Mouse (Mus musculus) Muller cell, postnatal 12 days (primary cell): ENCODE results near the gene Ugt2b1.
"Not testable (repeated sequence)": the region's sequence is repeated elsewhere in the genome, so short reads cannot be mapped to it uniquely, and the experiment has no call there.

Source experiments
- DNase-seq: peaks from one replicate; pipeline ENCODE4 v3.0.0-alpha.2; 2015; ENCODE audit errors: inconsistent ontology term

Gene Ugt2b1

GRCm38 (mm10) chr5:86926426-86926825, at the start of gene Ugt2b1:
Gene Ugt2b1 (minus strand): TSS chr5:86926530.
- DNase-seq, result no peak

- not testable (repeated sequence) for DNase-seq
Observed at GRCm38 (mm10) chr5:86967271-86967670, 40.9 kb upstream of the Ugt2b1 start.

- not testable (repeated sequence) for DNase-seq
Observed at GRCm38 (mm10) chr5:86962849-86963248, 36.5 kb upstream of the Ugt2b1 start.

GRCm38 (mm10) chr5:86961587-86962358, 35.4 kb upstream of the Ugt2b1 start:
- DNase-seq, result no peak

GRCm38 (mm10) chr5:86960504-86960903, 34.2 kb upstream of the Ugt2b1 start:
- no peak for DNase-seq

- DNase-seq, result no peak
Observed at GRCm38 (mm10) chr5:86942111-86942510, 15.8 kb upstream of the Ugt2b1 start.

GRCm38 (mm10) chr5:86920661-86921233, 5.6 kb downstream of the Ugt2b1 start:
- DNase-seq, result no peak

- DNase-seq, result no peak
Observed at GRCm38 (mm10) chr5:86911357-86912099, 14.8 kb downstream of the Ugt2b1 start.

- no peak for DNase-seq
Observed at GRCm38 (mm10) chr5:86910770-86911169, 15.6 kb downstream of the Ugt2b1 start.

GRCm38 (mm10) chr5:86906758-86907157, 19.6 kb downstream of the Ugt2b1 start, which contains the start of gene Ugt2b34:
Gene Ugt2b34 (minus strand): TSS chr5:86906937.
- no peak for DNase-seq

GRCm38 (mm10) chr5:86889933-86890332, 36.4 kb downstream of the Ugt2b1 start:
- no peak for DNase-seq

- DNase-seq, result no peak
Observed at GRCm38 (mm10) chr5:86888420-86888819, 37.9 kb downstream of the Ugt2b1 start.

GRCm38 (mm10) chr5:86887081-86887480, 39.2 kb downstream of the Ugt2b1 start:
- no peak for DNase-seq

- no peak for DNase-seq
Observed at GRCm38 (mm10) chr5:86886620-86887019, 39.7 kb downstream of the Ugt2b1 start.

GRCm38 (mm10) chr5:86871877-86872276, 54.5 kb downstream of the Ugt2b1 start:
- no peak for DNase-seq
